Mouse (Mus musculus): ENCODE data around the gene Tmem219.

- no peak for TF ChIP-seq CTCF (conservative IDR thresholded peaks at IDR 0.05; ENCODE audit: insufficient read depth, insufficient read length, low read depth, low read length)
- TF ChIP-seq POLR2A (IDR thresholded peaks at IDR 0.05; ENCODE audit: low read depth, low read length), result no peak
Measured at GRCm38 (mm10) chr7:126881040-126881439, 41.7 kb downstream of the Tmem219 start.
